Mouse (Mus musculus): ENCODE data around the gene Srarp. TPM values are rescaled to one million over a fixed set of nuclear protein-coding genes. Genes with fewer than 3 reads are reported as not detected.

Srarp gene
- polyA plus RNA-seq, 1 experiment from 2014 or later, result not detected

GRCm38 (mm10) chr4:141423288-141423687, 12.6 kb downstream of the Srarp start:
- 71% methylated on average over 5 of the region's 5 CpGs for WGBS (ENCODE audit: insufficient replicate concordance)
- ATAC-seq (ENCODE audit: low read depth), result no peak
- Histone ChIP-seq H3K36me3 (no peaks in the 10 kb centered on the region), H3K4me3 (replicated peaks) (no peak overlapping the region), H3K4me1 (replicated peaks) (peaks cover 27% of the 10 kb centered on the region), H3K9me3 (replicated peaks) (no peaks in the 10 kb centered on the region), H3K4me2 (no peak overlapping the region), H3K9ac (no peak overlapping the region), H3K27me3 (peaks cover 66% of the 10 kb centered on the region), H3K27ac (no peak overlapping the region)
- no peak for DNase-seq

GRCm38 (mm10) chr4:141422841-141423240, 13.1 kb downstream of the Srarp start:
- WGBS (ENCODE audit: insufficient replicate concordance), result 64% methylated on average over 5 of the region's 5 CpGs
- no peak for DNase-seq
- ATAC-seq (ENCODE audit: low read depth), result no peak
- Histone ChIP-seq H3K4me3 (replicated peaks) (no peak overlapping the region), H3K9me3 (replicated peaks) (no peaks in the 10 kb centered on the region), H3K4me1 (replicated peaks) (peaks cover 27% of the 10 kb centered on the region), H3K9ac (no peak overlapping the region), H3K27me3 (peaks cover 62% of the 10 kb centered on the region), H3K27ac (no peak overlapping the region), H3K36me3 (no peaks in the 10 kb centered on the region), H3K4me2 (no peak overlapping the region)

GRCm38 (mm10) chr4:141421423-141421822, 14.5 kb downstream of the Srarp start:
- Histone ChIP-seq H3K4me2 (no peak overlapping the region), H3K9me3 (replicated peaks) (no peaks in the 10 kb centered on the region), H3K4me3 (replicated peaks) (no peak overlapping the region), H3K27me3 (peaks cover 49% of the 10 kb centered on the region), H3K27ac (no peak overlapping the region), H3K4me1 (replicated peaks) (peaks cover 27% of the 10 kb centered on the region), H3K9ac (no peak overlapping the region), H3K36me3 (no peaks in the 10 kb centered on the region)
- 57% methylated on average over 14 of the region's 14 CpGs for WGBS (ENCODE audit: insufficient replicate concordance)
- ATAC-seq (ENCODE audit: low read depth) (no peak), DNase-seq (no peak)

GRCm38 (mm10) chr4:141420886-141421285, 15.0 kb downstream of the Srarp start:
- H3K9ac ChIP-seq, result no peak overlapping the region
- H3K4me1 ChIP-seq (replicated peaks), result peaks cover 23% of the 10 kb centered on the region
- no peaks in the 10 kb centered on the region for H3K36me3 ChIP-seq
- DNase-seq (no peak), ATAC-seq (ENCODE audit: low read depth) (no peak)
- no peak overlapping the region for H3K4me2 ChIP-seq
- H3K9me3 ChIP-seq (replicated peaks), result no peaks in the 10 kb centered on the region
- H3K4me3 ChIP-seq (replicated peaks), result no peak overlapping the region
- peaks cover 44% of the 10 kb centered on the region for H3K27me3 ChIP-seq
- no peak overlapping the region for H3K27ac ChIP-seq
- 35% methylated on average over 9 of the region's 9 CpGs for WGBS (ENCODE audit: insufficient replicate concordance)

- WGBS (ENCODE audit: insufficient replicate concordance), result 44% methylated on average over 9 of the region's 9 CpGs
- DNase-seq (no peak), ATAC-seq (ENCODE audit: low read depth) (no peak)
- no peaks in the 10 kb centered on the region for H3K9me3 ChIP-seq (replicated peaks)
- H3K27ac ChIP-seq, result no peak within 1 kb of the TSS
- no peaks in the 10 kb centered on the region for H3K36me3 ChIP-seq
- peaks cover 38% of the 10 kb centered on the region for H3K27me3 ChIP-seq
- H3K4me1 ChIP-seq (replicated peaks), result peaks cover 18% of the 10 kb centered on the region
- H3K4me2 ChIP-seq, result no peak within 1 kb of the TSS
- no peak within 1 kb of the TSS for H3K9ac ChIP-seq
- H3K4me3 ChIP-seq (replicated peaks), result no peak within 1 kb of the TSS
These were observed 15.6 kb downstream of the Srarp start, which contains the start of gene Hspb7 for GRCm38 (mm10) chr4:141420192-141420829. Gene Hspb7 (plus strand): TSS chr4:141420779.

GRCm38 (mm10) chr4:141419398-141420191, 16.3 kb downstream of the Srarp start:
- peaks cover 17% of the 10 kb centered on the region for H3K4me1 ChIP-seq (replicated peaks)
- no peak overlapping the region for H3K27ac ChIP-seq
- DNase-seq (no peak), ATAC-seq (ENCODE audit: low read depth) (no peak)
- peaks cover 32% of the 10 kb centered on the region for H3K27me3 ChIP-seq
- no peak overlapping the region for H3K9ac ChIP-seq
- no peaks in the 10 kb centered on the region for H3K9me3 ChIP-seq (replicated peaks)
- WGBS (ENCODE audit: insufficient replicate concordance), result 20% methylated on average over 27 of the region's 27 CpGs
- no peaks in the 10 kb centered on the region for H3K36me3 ChIP-seq
- H3K4me3 ChIP-seq (replicated peaks), result no peak overlapping the region
- H3K4me2 ChIP-seq, result no peak overlapping the region

GRCm38 (mm10) chr4:141415924-141416323, 20.0 kb downstream of the Srarp start, which contains the start of gene Clcnkb:
Gene Clcnkb (minus strand): TSS chr4:141416014.
- Histone ChIP-seq H3K27me3 (peaks cover 9% of the 10 kb centered on the region; the same call in 1 of the 2 replicates), H3K4me1 (replicated peaks) (peaks cover 7% of the 10 kb centered on the region), H3K36me3 (no peaks in the 10 kb centered on the region), H3K9ac (no peak within 1 kb of the TSS), H3K4me2 (no peak within 1 kb of the TSS), H3K9me3 (replicated peaks) (no peaks in the 10 kb centered on the region), H3K27ac (no peak within 1 kb of the TSS), H3K4me3 (replicated peaks) (no peak within 1 kb of the TSS)
- ATAC-seq (ENCODE audit: low read depth), result no peak
- no peak for DNase-seq
- WGBS (ENCODE audit: insufficient replicate concordance), result 45% methylated on average over 7 of the region's 7 CpGs

GRCm38 (mm10) chr4:141411430-141411992, 24.4 kb downstream of the Srarp start:
- 25% methylated on average over 22 of the region's 22 CpGs for WGBS (ENCODE audit: insufficient replicate concordance)
- H3K4me2 ChIP-seq, result no peak overlapping the region
- no peaks in the 10 kb centered on the region for H3K36me3 ChIP-seq
- H3K27me3 ChIP-seq, result peaks cover 12% of the 10 kb centered on the region; the same call in 1 of the 2 replicates
- H3K4me1 ChIP-seq (replicated peaks), result no peaks in the 10 kb centered on the region
- ATAC-seq (ENCODE audit: low read depth) (no peak), DNase-seq (no peak)
- no peak overlapping the region for H3K4me3 ChIP-seq (replicated peaks)
- H3K9ac ChIP-seq, result no peak overlapping the region
- H3K27ac ChIP-seq, result no peak overlapping the region
- no peaks in the 10 kb centered on the region for H3K9me3 ChIP-seq (replicated peaks)

GRCm38 (mm10) chr4:141408577-141408976, 27.3 kb downstream of the Srarp start:
- Histone ChIP-seq H3K9me3 (replicated peaks) (no peaks in the 10 kb centered on the region), H3K36me3 (no peaks in the 10 kb centered on the region), H3K4me1 (replicated peaks) (no peaks in the 10 kb centered on the region), H3K27ac (no peak overlapping the region), H3K4me2 (no peak overlapping the region), H3K27me3 (peaks cover 21% of the 10 kb centered on the region), H3K4me3 (replicated peaks) (no peak overlapping the region), H3K9ac (no peak overlapping the region)
- WGBS (ENCODE audit: insufficient replicate concordance), result 66% methylated on average over 3 of the region's 3 CpGs
- DNase-seq, result no peak
- no peak for ATAC-seq (ENCODE audit: low read depth)

- H3K4me3 ChIP-seq (replicated peaks), result no peak overlapping the region
- H3K9ac ChIP-seq, result no peak overlapping the region
- DNase-seq (no peak), ATAC-seq (ENCODE audit: low read depth) (no peak)
- WGBS (ENCODE audit: insufficient replicate concordance), result 37% methylated on average over 14 of the region's 14 CpGs
- peaks cover 21% of the 10 kb centered on the region for H3K27me3 ChIP-seq
- H3K36me3 ChIP-seq, result no peaks in the 10 kb centered on the region
- no peak overlapping the region for H3K27ac ChIP-seq
- no peaks in the 10 kb centered on the region for H3K9me3 ChIP-seq (replicated peaks)
- H3K4me2 ChIP-seq, result no peak overlapping the region
- H3K4me1 ChIP-seq (replicated peaks), result no peaks in the 10 kb centered on the region
These were observed 29.2 kb downstream of the Srarp start for GRCm38 (mm10) chr4:141406516-141407299.

- Histone ChIP-seq H3K4me1 (replicated peaks) (no peaks in the 10 kb centered on the region), H3K4me2 (no peak overlapping the region), H3K27me3 (peaks cover 17% of the 10 kb centered on the region), H3K9me3 (replicated peaks) (no peaks in the 10 kb centered on the region), H3K4me3 (replicated peaks) (no peak overlapping the region), H3K27ac (no peak overlapping the region), H3K36me3 (no peaks in the 10 kb centered on the region), H3K9ac (no peak overlapping the region)
- 64% methylated on average over 3 of the region's 3 CpGs for WGBS (ENCODE audit: insufficient replicate concordance)
- DNase-seq (no peak), ATAC-seq (ENCODE audit: low read depth) (no peak)
These were observed 30.6 kb downstream of the Srarp start for GRCm38 (mm10) chr4:141405314-141405622.

All from liver, embryonic 13.5 days (tissue).